Mouse (Mus musculus): Measurements from ENCODE around the gene Gm4724. TPM values are rescaled to one million over a fixed set of nuclear protein-coding genes. Genes with fewer than 3 reads are reported as not detected.
"Not testable (repeated sequence)": the region's sequence is repeated elsewhere in the genome, so short reads cannot be mapped to it uniquely, and the experiment has no call there.

Gm4724 gene
- 10 to 100 TPM; 16.0 to 18.3 TPM for total RNA-seq (2021)
- long read RNA-seq, transcript Gm4724-203 (4 exons, 1,198 nt): major isoform, 9 of 10 reads
- long read RNA-seq, partial matches to known transcripts: 0 of 10 reads
- long read RNA-seq, other reads (novel, unspliced or antisense): 0 of 10 reads

GRCm38 (mm10) chr2:175435707-175436106, at the start of gene Gm4724:
Gm4724 (minus strand) TSS chr2:175435807.
- not testable (repeated sequence) for DNase-seq (ENCODE audit: low spot score in 2 of 2)

GRCm38 (mm10) chr2:175469685-175470084, 34.1 kb upstream of the Gm4724 start, which contains the start of gene Zfp965:
Zfp965 (plus strand) TSS chr2:175469985.
- not testable (repeated sequence) for DNase-seq (ENCODE audit: low spot score in 2 of 2)

Other genes starting within 250 kb of the Gm4724 start
- 100 to 1,000 TPM in 1 of 2 experiments, 10 to 100 TPM in 1; 84.9 to 107 TPM for gene Gm14391, start 228.9 kb downstream of the Gm4724 start, total RNA-seq (2021)
- gene Gm14440, start 160.7 kb downstream of the Gm4724 start, total RNA-seq (2021): 1 to 10 TPM; 6.0 to 7.1 TPM
- 10 to 100 TPM; 49.8 to 52.3 TPM for gene Gm4631, start 97.6 kb downstream of the Gm4724 start, total RNA-seq (2021)
- gene Zfp968, start 63.4 kb downstream of the Gm4724 start, total RNA-seq (2021): 1 to 10 TPM; 3.1 to 6.9 TPM
- gene Zfp965, start 34.2 kb upstream of the Gm4724 start, total RNA-seq (2021): 1 to 10 TPM; 5.6 to 6.5 TPM
- not detected for gene Gm11007, start 208.2 kb upstream of the Gm4724 start, total RNA-seq (2021)